Mouse (Mus musculus) bone marrow, adult 2 months (tissue): ENCODE measurements around the gene Sorbs2.

Source experiments
- CTCF ChIP-seq: fragments of 200-500 bp; IDR thresholded peaks from 2 replicates; pipeline ENCODE4 v1.5.1; 2011; ENCODE audit warnings: low read length, control low read depth; ENCODE audit not compliant: control insufficient read depth, insufficient read depth
- POLR2A ChIP-seq: fragments of 200-500 bp; IDR thresholded peaks from 2 replicates; pipeline ENCODE4 v1.6.1; 2011; ENCODE audit warnings: low read depth, mild to moderate bottlenecking, control low read depth, low read length, borderline replicate concordance; ENCODE audit not compliant: control insufficient read depth

DNA sequence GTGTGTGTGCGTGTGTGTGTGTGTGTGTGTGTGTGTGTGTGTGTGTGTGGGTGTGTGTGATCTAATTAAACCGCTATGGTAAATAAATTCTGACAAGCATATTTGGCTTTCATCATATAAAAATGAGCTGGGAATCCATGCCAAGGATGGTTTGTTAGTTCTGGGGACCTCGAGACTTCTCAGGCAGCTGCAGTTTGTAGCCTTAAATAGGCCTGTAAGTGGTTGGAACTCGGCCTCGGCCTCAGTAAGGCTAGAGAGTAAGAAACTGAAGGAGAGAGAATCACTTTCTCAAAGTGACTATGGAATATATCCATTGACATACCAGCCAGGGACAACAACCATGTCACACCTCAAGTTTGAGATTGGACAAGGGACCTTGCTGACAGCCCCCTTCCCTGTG lies 314.1 kb downstream of the Sorbs2 start:
- TF ChIP-seq CTCF (no peak), POLR2A (no peak)
